Mouse (Mus musculus) intestine, embryonic 15.5 days (tissue): ENCODE results near the gene Gm7029. TPM values are rescaled to one million over a fixed set of nuclear protein-coding genes. Genes with fewer than 3 reads are reported as not detected.
"Not testable (repeated sequence)": the region's sequence is repeated elsewhere in the genome, so short reads cannot be mapped to it uniquely, and the experiment has no call there.

Experiments
- ATAC-seq: fragments of 200-750 bp; cut with Nextera tagmentation; 2 replicates; pipeline ENCODE4 v1.8.0; 2017; ENCODE audit warnings: moderate TSS enrichment, moderate library complexity
- H3K27ac ChIP-seq: fragments of 300-500 bp; sonication (generic); 2 replicates; pipeline ENCODE4 v1.5.1; 2015; ENCODE audit warnings: mild to moderate bottlenecking, inconsistent platforms
- H3K27me3 ChIP-seq: fragments of 300-500 bp; sonication (generic); replicated peaks from 2 replicates; pipeline ENCODE4 v1.6.1; 2015; ENCODE audit warnings: inconsistent platforms
- H3K36me3 ChIP-seq: fragments of 300-500 bp; sonication (generic); 2 replicates; pipeline ENCODE4 v1.6.1; 2015; ENCODE audit warnings: inconsistent platforms
- H3K4me1 ChIP-seq: fragments of 300-500 bp; sonication (generic); replicated peaks from 2 replicates; pipeline ENCODE4 v1.6.1; 2015; ENCODE audit warnings: inconsistent platforms
- H3K4me2 ChIP-seq: fragments of 300-500 bp; sonication (generic); replicated peaks from 2 replicates; pipeline ENCODE4 v1.6.1; 2015; ENCODE audit warnings: mild to moderate bottlenecking, inconsistent platforms
- H3K4me3 ChIP-seq: fragments of 300-500 bp; sonication (generic); replicated peaks from 2 replicates; pipeline ENCODE4 v1.5.1; 2015; ENCODE audit warnings: inconsistent platforms
- H3K9ac ChIP-seq: fragments of 300-500 bp; sonication (generic); 2 replicates; pipeline ENCODE4 v1.6.1; 2015; ENCODE audit warnings: inconsistent platforms
- H3K9me3 ChIP-seq: fragments of 300-500 bp; sonication (generic); 2 replicates; pipeline ENCODE4 v1.6.1; 2016; ENCODE audit warnings: inconsistent platforms
- WGBS: fragments of 180-500 bp; shearing (Covaris S2); methylation state at CpG from one replicate; pipeline ENCODE4 v1.1.7; 2015; 5-methylcytosine and 5-hydroxymethylcytosine counted together
- polyA plus RNA-seq: library from polyadenylated mRNA; unstranded; fragments of >200 nt; fragmentation: Nextera tagmentation; extraction: Ambion mirVana; gene quantifications from 2 replicates; pipeline ENCODE4 v1.2.1, GENCODE M21; 2015

Gm7029 gene
- polyA plus RNA-seq, result not detected in 2 replicates

DNA sequence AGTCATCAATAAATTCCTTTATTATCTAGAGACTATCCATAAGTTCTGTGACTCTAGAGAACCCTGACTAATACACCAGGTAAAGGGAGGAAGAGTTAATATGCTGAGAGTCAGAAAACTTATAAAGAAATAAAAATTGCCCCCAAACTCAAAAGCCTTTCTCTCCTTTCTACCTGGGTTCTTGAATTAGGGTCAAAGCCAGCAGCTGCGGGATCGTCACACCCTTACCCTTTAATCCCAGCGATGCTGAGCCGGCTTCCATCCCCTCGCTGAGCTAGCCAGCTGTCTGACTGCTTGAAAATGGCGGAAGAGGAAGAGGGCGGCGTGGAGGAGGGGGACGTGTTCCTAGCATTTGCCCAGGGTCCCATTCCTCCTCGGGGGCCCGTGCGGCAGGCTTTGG is at the start of gene Gm7029:
Gene Gm7029 (plus strand): TSS at position 301 of the 400 bp plus-strand sequence.
- not testable (repeated sequence) for H3K4me2 ChIP-seq, H3K4me1 ChIP-seq, H3K9ac ChIP-seq, H3K9me3 ChIP-seq, H3K4me3 ChIP-seq, H3K36me3 ChIP-seq, H3K27me3 ChIP-seq, H3K27ac ChIP-seq, ATAC-seq
- WGBS, result 87% methylated on average over 3 of the region's 12 CpGs

DNA sequence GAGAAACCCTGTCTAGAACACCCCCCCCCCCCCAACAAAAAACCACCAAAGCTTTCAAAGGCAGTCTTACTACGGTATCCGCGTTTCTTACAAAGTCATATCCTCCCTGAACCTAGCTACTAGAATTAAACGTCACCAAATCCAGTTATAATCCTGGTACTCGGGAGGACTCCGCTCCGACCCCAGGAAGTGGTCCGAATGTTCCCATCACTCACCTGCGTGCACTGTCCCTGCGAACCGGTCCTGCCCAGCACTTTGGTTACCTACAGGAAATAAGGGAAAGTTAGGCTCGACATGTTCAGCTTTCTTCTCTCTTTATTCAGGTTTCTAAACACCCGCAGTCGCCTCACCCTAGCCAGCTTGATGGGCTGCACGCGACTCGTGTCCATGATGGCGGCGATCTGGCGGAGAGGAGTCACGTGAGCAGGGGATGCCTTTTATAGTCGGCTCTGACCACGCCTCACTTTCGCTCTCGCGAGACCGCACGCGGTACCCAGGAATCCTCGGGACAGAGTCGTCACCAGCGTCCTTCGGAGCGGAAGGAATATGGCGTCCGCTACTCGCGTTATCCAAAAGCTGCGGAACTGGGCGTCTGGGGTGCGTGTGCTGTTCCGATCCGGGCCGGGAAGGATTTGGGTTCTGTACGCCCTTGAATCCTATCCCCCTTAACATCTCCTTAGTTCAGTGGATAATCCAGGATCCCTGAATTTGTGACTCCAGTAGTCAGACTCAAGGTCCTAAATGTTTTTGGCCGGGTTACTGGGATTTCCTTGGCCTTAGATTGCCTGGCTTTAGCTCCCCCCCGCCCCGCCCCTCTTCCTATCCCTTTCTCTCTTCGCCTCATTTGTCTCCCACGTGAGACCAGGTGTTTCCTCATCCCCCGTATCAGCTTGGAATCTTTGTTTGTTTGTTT is 49.3 kb upstream of the Gm7029 start, which contains the start of the genes Rps28 and Ndufa7:
Gene Rps28 (minus strand): TSS at position 479 of the 913 bp plus-strand sequence.
Gene Ndufa7 (plus strand): TSS at position 489 of the 913 bp plus-strand sequence.
- Histone ChIP-seq H3K4me3 (peak within 1 kb of the TSS; percentile 73), H3K9me3 (no peaks in the 10 kb centered on the region), H3K27me3 (no peaks in the 10 kb centered on the region), H3K36me3 (peaks cover 26% of the 10 kb centered on the region), H3K27ac (peak within 1 kb of the TSS; percentile 79), H3K9ac (peak within 1 kb of the TSS; percentile 76), H3K4me2 (peak within 1 kb of the TSS; percentile 74), H3K4me1 (peaks cover 21% of the 10 kb centered on the region; the same call in 1 of the 2 replicates)
- peak; percentile 94 for ATAC-seq
- WGBS, result under 1% methylated on average over 51 of the region's 51 CpGs

DNA sequence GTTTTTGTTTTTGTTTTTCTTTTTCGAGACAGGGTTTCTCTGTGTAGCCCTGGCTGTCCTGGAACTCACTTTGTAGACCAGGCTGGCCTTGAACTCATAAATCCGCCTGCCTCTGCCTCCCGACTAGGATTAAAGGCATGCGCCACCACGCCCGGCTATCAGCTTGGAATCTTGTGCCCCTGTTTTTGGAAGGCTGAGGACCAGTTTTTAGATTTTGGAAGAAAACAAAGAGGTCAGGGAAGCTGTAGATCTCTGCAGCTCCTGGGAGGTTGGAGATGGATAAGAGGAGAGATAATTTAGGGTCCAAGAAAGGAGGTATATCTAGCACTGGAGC is 48.7 kb upstream of the Gm7029 start:
- H3K36me3 ChIP-seq, result peaks cover 28% of the 10 kb centered on the region
- H3K9ac ChIP-seq, result peak overlapping the region; percentile 76
- not testable (repeated sequence) for H3K9me3 ChIP-seq, H3K27ac ChIP-seq, ATAC-seq, H3K27me3 ChIP-seq
- H3K4me2 ChIP-seq, result peak overlapping the region; percentile 70
- peaks cover 21% of the 10 kb centered on the region; the same call in 1 of the 2 replicates for H3K4me1 ChIP-seq
- peak overlapping the region; percentile 73 for H3K4me3 ChIP-seq
- WGBS, result 4% methylated on average over 6 of the region's 6 CpGs

DNA sequence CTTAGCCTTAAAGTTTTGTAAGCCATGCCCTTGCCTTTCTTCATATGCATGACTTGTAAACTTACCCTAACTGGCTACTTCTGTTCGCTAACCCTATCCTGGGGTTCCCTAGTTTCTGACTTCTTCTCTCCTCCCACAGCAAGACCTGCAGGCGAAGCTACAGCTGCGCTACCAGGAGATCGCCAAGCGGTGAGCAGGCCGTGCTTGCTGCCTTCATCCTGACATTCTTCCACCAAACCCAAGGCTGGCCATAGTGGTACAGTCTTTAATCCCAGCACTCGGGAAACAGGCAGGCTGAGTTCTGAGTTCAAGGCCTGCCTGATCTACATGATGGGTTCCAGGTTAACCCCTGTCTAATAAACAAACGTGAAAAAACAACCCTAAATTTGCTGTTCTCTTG is 48.2 kb upstream of the Gm7029 start:
- Histone ChIP-seq H3K4me1 (peaks cover 21% of the 10 kb centered on the region; the same call in 1 of the 2 replicates), H3K9me3 (no peaks in the 10 kb centered on the region), H3K4me2 (peak overlapping the region; percentile 70), H3K27me3 (no peaks in the 10 kb centered on the region), H3K4me3 (peak overlapping the region; percentile 73), H3K27ac (no peak overlapping the region), H3K9ac (peak overlapping the region; percentile 76; the same call in 1 of the 2 replicates), H3K36me3 (peaks cover 29% of the 10 kb centered on the region)
- no peak for ATAC-seq
- WGBS, result 78% methylated on average over 8 of the region's 8 CpGs

GRCm38 (mm10) chr17:33826850-33827249 is 46.8 kb upstream of the Gm7029 start:
- peaks cover 25% of the 10 kb centered on the region for H3K36me3 ChIP-seq
- no peak overlapping the region for H3K27ac ChIP-seq
- H3K27me3 ChIP-seq, result no peaks in the 10 kb centered on the region
- H3K9me3 ChIP-seq, result no peaks in the 10 kb centered on the region
- H3K9ac ChIP-seq, result no peak overlapping the region
- H3K4me2 ChIP-seq, result no peak overlapping the region
- no peak for ATAC-seq
- peaks cover 18% of the 10 kb centered on the region; the same call in 1 of the 2 replicates for H3K4me1 ChIP-seq
- H3K4me3 ChIP-seq, result no peak overlapping the region
- 0% methylated on average over 3 of the region's 3 CpGs for WGBS

GRCm38 (mm10) chr17:33828892-33829291 is 44.7 kb upstream of the Gm7029 start:
- 52% methylated on average over 2 of the region's 2 CpGs for WGBS
- H3K9ac ChIP-seq, result no peak overlapping the region
- H3K9me3 ChIP-seq, result no peaks in the 10 kb centered on the region
- H3K36me3 ChIP-seq, result peaks cover 23% of the 10 kb centered on the region
- H3K4me1 ChIP-seq, result peaks cover 8% of the 10 kb centered on the region; the same call in 1 of the 2 replicates
- peak; percentile 46; the same call in 1 of the 2 replicates for ATAC-seq
- no peak overlapping the region for H3K4me2 ChIP-seq
- H3K27me3 ChIP-seq, result no peaks in the 10 kb centered on the region
- no peak overlapping the region for H3K27ac ChIP-seq
- H3K4me3 ChIP-seq, result no peak overlapping the region

DNA sequence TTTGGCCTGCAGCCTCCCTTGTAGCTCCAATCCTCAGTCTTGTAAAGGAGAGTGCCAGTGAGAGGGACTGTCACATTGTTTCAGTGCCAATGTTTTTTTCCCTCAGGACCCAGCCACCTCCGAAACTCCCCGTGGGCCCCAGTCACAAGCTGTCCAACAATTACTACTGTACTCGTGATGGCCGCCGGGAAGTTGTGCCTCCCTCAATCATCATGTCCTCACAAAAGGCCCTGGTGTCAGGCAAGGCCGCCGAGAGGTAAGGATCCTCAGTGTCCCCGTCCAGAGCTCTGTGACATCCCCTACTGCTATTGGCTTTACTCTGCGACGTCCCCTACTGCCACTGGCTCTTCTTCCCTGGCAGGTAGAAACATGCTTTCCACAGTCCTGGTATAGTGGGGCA is 44.1 kb upstream of the Gm7029 start:
- peaks cover 24% of the 10 kb centered on the region for H3K36me3 ChIP-seq
- no peak overlapping the region for H3K4me3 ChIP-seq
- H3K4me2 ChIP-seq, result no peak overlapping the region
- no peak for ATAC-seq
- no peaks in the 10 kb centered on the region for H3K9me3 ChIP-seq
- H3K4me1 ChIP-seq, result peaks cover 8% of the 10 kb centered on the region; the same call in 1 of the 2 replicates
- no peak overlapping the region for H3K27ac ChIP-seq
- H3K9ac ChIP-seq, result no peak overlapping the region
- H3K27me3 ChIP-seq, result no peaks in the 10 kb centered on the region
- 91% methylated on average over 10 of the region's 10 CpGs for WGBS

DNA sequence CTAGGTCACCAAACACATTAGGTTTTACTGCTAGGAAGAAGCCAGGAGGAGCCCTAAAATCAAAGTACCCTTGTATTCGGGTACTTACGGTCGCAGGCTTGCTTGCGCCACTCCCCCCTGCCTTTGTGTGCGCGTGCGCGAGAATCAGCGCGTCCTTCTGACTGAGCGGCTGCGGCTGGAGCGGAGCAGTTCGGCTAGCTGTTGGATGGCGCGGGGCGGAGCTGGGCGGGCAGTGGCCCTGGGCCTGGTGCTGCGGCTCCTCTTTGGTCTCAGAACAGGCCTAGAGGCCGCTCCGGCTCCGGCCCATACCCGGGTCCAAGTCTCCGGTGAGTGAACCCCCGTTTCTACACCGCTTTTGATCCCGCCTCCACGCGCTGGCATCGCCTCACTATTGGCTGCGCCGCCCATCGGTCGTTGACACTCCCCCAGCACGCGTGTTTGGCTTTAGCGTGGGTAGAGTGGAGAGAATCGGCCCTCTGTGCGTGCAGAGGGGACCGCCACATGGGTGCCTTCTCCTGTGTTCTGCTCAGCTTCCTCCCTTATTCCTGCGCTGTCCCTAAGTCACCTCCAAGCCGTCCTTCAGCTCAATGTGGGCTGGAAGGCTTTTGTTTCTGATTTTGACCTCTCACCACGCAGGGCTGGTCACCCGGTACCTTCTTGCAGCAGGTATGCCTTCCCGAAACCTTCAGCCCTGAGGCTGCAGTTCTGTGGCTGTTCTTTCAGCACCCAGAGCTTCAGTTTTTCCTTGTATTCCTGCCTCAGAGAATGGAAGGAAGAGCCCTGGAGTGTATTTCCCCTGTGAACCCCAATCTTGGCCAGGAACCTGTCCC is 30.5 kb upstream of the Gm7029 start, which contains the start of gene Cd320:
Gene Cd320 (plus strand): TSS at position 126 of the 830 bp plus-strand sequence.
- H3K4me2 ChIP-seq, result peak within 1 kb of the TSS; percentile 89
- H3K4me1 ChIP-seq, result peaks cover 5% of the 10 kb centered on the region; the same call in 1 of the 2 replicates
- peak within 1 kb of the TSS; percentile 67 for H3K9ac ChIP-seq
- H3K36me3 ChIP-seq, result peaks cover 7% of the 10 kb centered on the region; the same call in 1 of the 2 replicates
- peak; percentile 96 for ATAC-seq
- H3K27ac ChIP-seq, result 0 out of 2 replicates have a peak within 1 kb of the TSS, but pooled peaks have one; percentile 27
- H3K9me3 ChIP-seq, result no peaks in the 10 kb centered on the region
- peak within 1 kb of the TSS; percentile 78 for H3K4me3 ChIP-seq
- WGBS, result under 1% methylated on average over 45 of the region's 45 CpGs
- H3K27me3 ChIP-seq, result no peaks in the 10 kb centered on the region

- WGBS, result 64% methylated on average over 1 of the region's 1 CpGs
- H3K4me2 ChIP-seq, result 0 out of 2 replicates have a peak overlapping the region, but pooled peaks have one; percentile 89
Measured at GRCm38 (mm10) chr17:33844196-33844595, 29.4 kb upstream of the Gm7029 start.

DNA sequence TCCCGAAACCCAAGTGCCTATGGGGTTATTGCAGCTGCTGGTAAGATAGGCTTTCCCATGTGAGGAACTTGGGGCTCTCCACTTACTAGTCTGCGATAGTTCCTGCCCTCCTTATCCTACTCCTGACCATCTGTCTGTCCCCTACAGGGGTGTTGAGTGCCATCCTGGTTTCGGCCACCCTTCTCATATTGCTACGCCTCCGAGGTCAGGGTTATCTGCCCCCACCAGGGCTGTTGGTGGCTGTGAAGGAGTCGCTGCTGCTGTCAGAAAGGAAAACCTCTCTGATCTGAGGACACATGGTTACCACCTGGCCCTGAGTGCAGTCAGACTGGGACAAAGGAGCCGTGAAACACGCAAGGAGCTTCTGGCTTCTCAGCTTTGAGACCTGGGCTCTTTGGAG is 25.5 kb upstream of the Gm7029 start:
- Histone ChIP-seq H3K9ac (no peak overlapping the region), H3K27ac (no peak overlapping the region), H3K36me3 (0 out of 2 replicates have a peak, but pooled peaks cover 3% of the 10 kb centered on the region), H3K4me1 (peaks cover 5% of the 10 kb centered on the region; the same call in 1 of the 2 replicates), H3K4me3 (no peak overlapping the region), H3K9me3 (no peaks in the 10 kb centered on the region), H3K4me2 (no peak overlapping the region), H3K27me3 (no peaks in the 10 kb centered on the region)
- no peak for ATAC-seq
- WGBS, result 88% methylated on average over 8 of the region's 8 CpGs

More at GRCm38 (mm10) chr17:33844196-33844595, 29.4 kb upstream of the Gm7029 start:
- Histone ChIP-seq H3K9me3 (no peaks in the 10 kb centered on the region), H3K27ac (no peak overlapping the region), H3K27me3 (no peaks in the 10 kb centered on the region), H3K36me3 (0 out of 2 replicates have a peak, but pooled peaks cover 3% of the 10 kb centered on the region), H3K9ac (no peak overlapping the region), H3K4me1 (peaks cover 5% of the 10 kb centered on the region; the same call in 1 of the 2 replicates), H3K4me3 (no peak overlapping the region)
- ATAC-seq, result no peak

GRCm38 (mm10) chr17:33851331-33851730 is 22.3 kb upstream of the Gm7029 start:
- WGBS, result 25% methylated on average over 1 of the region's 1 CpGs
- no peak for ATAC-seq
- H3K4me2 ChIP-seq, result no peak overlapping the region

More at GRCm38 (mm10) chr17:33851331-33851730, 22.3 kb upstream of the Gm7029 start:
- Histone ChIP-seq H3K27me3 (no peaks in the 10 kb centered on the region), H3K4me3 (no peak overlapping the region), H3K36me3 (0 out of 2 replicates have a peak, but pooled peaks cover 3% of the 10 kb centered on the region), H3K9ac (no peak overlapping the region), H3K27ac (no peak overlapping the region), H3K9me3 (no peaks in the 10 kb centered on the region), H3K4me1 (no peaks in the 10 kb centered on the region)
